In the genomic region with DNA sequence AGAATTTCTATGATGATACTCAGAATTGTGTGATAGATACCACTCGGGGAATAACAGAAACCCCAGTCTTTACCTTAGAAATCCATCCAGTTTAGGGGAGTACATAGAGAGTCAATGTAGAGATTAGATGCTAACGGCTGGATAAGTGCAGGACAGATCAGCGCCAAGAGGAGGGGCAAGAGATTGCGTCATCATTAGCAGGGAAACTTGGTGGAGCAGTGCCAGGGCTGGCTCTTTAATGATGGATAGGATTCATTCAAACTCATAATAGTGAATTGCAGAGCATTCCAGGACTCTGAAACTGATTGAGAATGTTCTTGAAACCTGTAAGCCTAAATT, we compare ENCODE assay signal across 8 mouse cellular contexts. TPM values are rescaled to one million over a fixed set of nuclear protein-coding genes. Genes with fewer than 3 reads are reported as not detected.
A peak's percentile ranks its signal among the peaks of the same experiment; 100 is the strongest.
DNase-seq lines count a peak whose midpoint lies in the region; ATAC-seq and TF ChIP-seq lines count a peak whose summit lies in the region.

No protein-coding gene starts in this region.

- no peak for TF ChIP-seq EP300 in CH12.LX (IDR thresholded peaks at IDR 0.05; ENCODE audit: low read length)

- no peak for TF ChIP-seq POLR2A in CH12.LX (IDR thresholded peaks at IDR 0.05; ENCODE audit: low read depth, low read length)
- no peak for TF ChIP-seq POLR2A in testis, adult 2 months (IDR thresholded peaks at IDR 0.05; ENCODE audit: control insufficient read depth, low read depth, low read length)

- H3K9me3 ChIP-seq in CH12.LX (replicated peaks; ENCODE audit: low read length), result no peaks in the 10 kb centered on the region
- H3K9me3 ChIP-seq in heart, embryonic 10.5 days, result no peaks in the 10 kb centered on the region
- H3K9me3 ChIP-seq in kidney, embryonic 14.5 days (ENCODE audit: control insufficient read depth, low read length), result no peaks in the 10 kb centered on the region
- H3K9me3 ChIP-seq in limb, embryonic 15.5 days, result no peaks in the 10 kb centered on the region
- H3K9me3 ChIP-seq in midbrain, embryonic 14.5 days (ENCODE audit: control insufficient read depth, low read length), result no peaks in the 10 kb centered on the region

- peaks cover 2 to 35% of the 10 kb centered on the region in 2 experiments; a peak in 3 of 4 replicates for H3K4me1 ChIP-seq in CH12.LX (ENCODE audit: control insufficient read depth in 1 of 2, insufficient read depth in 2 of 2)
- H3K4me1 ChIP-seq in heart, embryonic 10.5 days, result peaks cover 21% of the 10 kb centered on the region
- H3K4me1 ChIP-seq in kidney, embryonic 14.5 days (ENCODE audit: control insufficient read depth, insufficient read depth, low read length), result peaks cover 7% of the 10 kb centered on the region; the same call in 1 of the 2 replicates
- H3K4me1 ChIP-seq in limb, embryonic 15.5 days, result peaks cover 29% of the 10 kb centered on the region
- H3K4me1 ChIP-seq in midbrain, embryonic 14.5 days (ENCODE audit: control insufficient read depth, insufficient read depth, low read length), result peaks cover 20% of the 10 kb centered on the region
- peaks cover 4% of the 10 kb centered on the region; the same call in 1 of the 2 replicates for H3K4me1 ChIP-seq in testis, adult 2 months (ENCODE audit: control insufficient read depth, insufficient read depth, low read length)

- H3K4me2 ChIP-seq in CH12.LX (ENCODE audit: insufficient read depth, low read depth, poor library complexity, severe bottlenecking), result peak overlapping the region; percentile 53
- H3K4me2 ChIP-seq in kidney, embryonic 14.5 days (replicated peaks; ENCODE audit: low read depth, low read length), result peak overlapping the region; percentile 59
- peak overlapping the region; percentile 76 for H3K4me2 ChIP-seq in limb, embryonic 15.5 days
- peak overlapping the region; percentile 74 for H3K4me2 ChIP-seq in midbrain, embryonic 14.5 days (ENCODE audit: low read length)

- dilution Hi-C loops in CH12.LX (cut with MboI; ENCODE audit: extremely low pct_ligation_motif_present, extremely low pct_unique_long_range_greater_than_20kb, low sequenced_read_pairs), result no loop called here

- TF ChIP-seq RAD21 in CH12.LX (IDR thresholded peaks at IDR 0.05; ENCODE audit: low read depth, low read length), result no peak

- peaks cover 0 to 22% of the 10 kb centered on the region in 2 experiments for H3K36me3 ChIP-seq in CH12.LX (replicated peaks in 1 of 2; ENCODE audit: control insufficient read depth in 1 of 2, insufficient read depth in 1 of 2, low read length in 1 of 2)
- 0 out of 2 replicates have a peak, but pooled peaks cover 4% of the 10 kb centered on the region for H3K36me3 ChIP-seq in heart, embryonic 10.5 days
- no peaks in the 10 kb centered on the region for H3K36me3 ChIP-seq in kidney, embryonic 14.5 days (ENCODE audit: control insufficient read depth, insufficient read depth, low read length)
- H3K36me3 ChIP-seq in limb, embryonic 15.5 days, result no peaks in the 10 kb centered on the region
- no peaks in the 10 kb centered on the region for H3K36me3 ChIP-seq in midbrain, embryonic 14.5 days (ENCODE audit: control insufficient read depth, insufficient read depth, low read length)
- no peaks in the 10 kb centered on the region for H3K36me3 ChIP-seq in testis, adult 2 months (ENCODE audit: control insufficient read depth, insufficient read depth, low read length)

- DNase-seq in CH12.LX (ENCODE audit: extremely low read depth), result peak; percentile 56
- peak; percentile 82 to 84 for DNase-seq in adrenal gland, postnatal 36 days
- DNase-seq in heart, embryonic 10.5 days (ENCODE audit: low spot score), result no peak
- DNase-seq in midbrain, embryonic 14.5 days, result peak; percentile 79

- H3K4me3 ChIP-seq in CH12.LX (replicated peaks in 1 of 3; ENCODE audit: low read depth in 2 of 3, low read length in 2 of 3, poor library complexity in 1 of 3), result peak overlapping the region; percentile 71 to 81 (median 72)
- H3K4me3 ChIP-seq in heart, embryonic 10.5 days, result peak overlapping the region; percentile 99
- H3K4me3 ChIP-seq in kidney, embryonic 14.5 days (ENCODE audit: low read length), result peak overlapping the region; percentile 83
- H3K4me3 ChIP-seq in limb, embryonic 15.5 days, result peak overlapping the region; percentile 94
- peak overlapping the region; percentile 98 for H3K4me3 ChIP-seq in midbrain, embryonic 14.5 days (replicated peaks; ENCODE audit: low read depth, low read length)
- peak overlapping the region; percentile 87 for H3K4me3 ChIP-seq in testis, adult 2 months (ENCODE audit: control insufficient read depth, low read depth, low read length)

- 0 out of 2 replicates have a peak, but pooled peaks have one; percentile 40 for ATAC-seq in erythroblast, adult 5-6 weeks (replicated peaks; ENCODE audit: low FRiP score, poor library complexity, severe bottlenecking)
- ATAC-seq in kidney, embryonic 14.5 days (ENCODE audit: low FRiP score, low TSS enrichment), result peak; percentile 49
- peak; percentile 56; the same call in 1 of the 2 replicates for ATAC-seq in limb, embryonic 15.5 days (ENCODE audit: insufficient number of reproducible peaks, low FRiP score, low TSS enrichment, low read depth)
- ATAC-seq in midbrain, embryonic 14.5 days (ENCODE audit: low FRiP score, low TSS enrichment), result peak; percentile 56

- peak overlapping the region; percentile 90 for H3K27ac ChIP-seq in CH12.LX (ENCODE audit: insufficient read depth, low read depth)
- peak overlapping the region; percentile 99 for H3K27ac ChIP-seq in heart, embryonic 10.5 days
- peak overlapping the region; percentile 94 for H3K27ac ChIP-seq in kidney, embryonic 14.5 days (ENCODE audit: low read depth, low read length)
- peak overlapping the region; percentile 96 for H3K27ac ChIP-seq in limb, embryonic 15.5 days
- H3K27ac ChIP-seq in midbrain, embryonic 14.5 days (replicated peaks; ENCODE audit: low read depth, low read length), result peak overlapping the region; percentile 97
- peak overlapping the region; percentile 96 for H3K27ac ChIP-seq in testis, adult 2 months (ENCODE audit: control insufficient read depth, insufficient read depth, low read depth, low read length)

- peak overlapping the region; percentile 86 for H3K9ac ChIP-seq in CH12.LX (ENCODE audit: insufficient read depth, low read depth)
- peak overlapping the region; percentile 93 for H3K9ac ChIP-seq in kidney, embryonic 14.5 days (ENCODE audit: low read depth, low read length)
- peak overlapping the region; percentile 97 for H3K9ac ChIP-seq in limb, embryonic 15.5 days
- H3K9ac ChIP-seq in midbrain, embryonic 14.5 days (replicated peaks; ENCODE audit: low read length), result peak overlapping the region; percentile 95

- H3K79me2 ChIP-seq in CH12.LX (replicated peaks; ENCODE audit: control insufficient read depth, extremely low read depth, insufficient read depth, poor library complexity, severe bottlenecking), result peaks cover 42% of the 10 kb centered on the region

- TF ChIP-seq CTCF in CH12.LX (conservative IDR thresholded peaks at IDR 0.05 in 1 of 2, IDR thresholded peaks at IDR 0.05 in 1 of 2; ENCODE audit: low read depth in 2 of 2, low read length in 2 of 2), result no peak
- TF ChIP-seq CTCF in testis, adult 2 months (IDR thresholded peaks at IDR 0.05; ENCODE audit: control insufficient read depth, insufficient read depth, insufficient replicate concordance, low read depth, low read length), result no peak

- in situ Hi-C loops in CH12.LX (cut with MboI; ENCODE audit: low pct_ligation_motif_present, low pct_unique_long_range_greater_than_20kb, low sequenced_read_pairs), result no loop called here

- WGBS in heart, embryonic 10.5 days, result 4% methylated on average over 4 of the region's 4 CpGs
- 2% methylated on average over 4 of the region's 4 CpGs for WGBS in kidney, embryonic 14.5 days
- WGBS in limb, embryonic 15.5 days, result under 1% methylated on average over 4 of the region's 4 CpGs
- WGBS in midbrain, embryonic 14.5 days, result under 1% methylated on average over 4 of the region's 4 CpGs

- no peaks in the 10 kb centered on the region for H3K27me3 ChIP-seq in CH12.LX (replicated peaks)
- no peaks in the 10 kb centered on the region for H3K27me3 ChIP-seq in heart, embryonic 10.5 days (ENCODE audit: insufficient read depth, poor library complexity, severe bottlenecking)
- no peaks in the 10 kb centered on the region for H3K27me3 ChIP-seq in kidney, embryonic 14.5 days (ENCODE audit: control insufficient read depth, insufficient read depth, low read length)
- H3K27me3 ChIP-seq in limb, embryonic 15.5 days, result no peaks in the 10 kb centered on the region
- H3K27me3 ChIP-seq in midbrain, embryonic 14.5 days (ENCODE audit: control insufficient read depth, insufficient read depth, low read length), result no peaks in the 10 kb centered on the region
- H3K27me3 ChIP-seq in testis, adult 2 months (ENCODE audit: control insufficient read depth, insufficient read depth, low read length), result no peaks in the 10 kb centered on the region

RNA-seq across cellular contexts. Expression of a gene that starts 27.3 kb away (rescaled TPM):
- 94.8 and 117 TPM in 2 replicates for total RNA-seq in CH12.LX (2012; rRNA removed)
- 109 and 125 TPM in 2 replicates for total RNA-seq in CH12.LX (2014; rRNA removed)
- 122 and 130 TPM in 2 replicates for polyA plus RNA-seq in CH12.LX (2012; ENCODE audit: insufficient read length, low read depth)
- total RNA-seq in adrenal gland, postnatal 36 days (2021), result 100 to 1,000 TPM; 148 to 173 TPM
- 9.4 and 14.2 TPM in 2 replicates for total RNA-seq in erythroblast, adult 5-6 weeks (2015; ENCODE audit: low replicate concordance)
- 25.8 and 35.8 TPM in 2 replicates for total RNA-seq in erythroblast, adult 5-6 weeks (2017; ENCODE audit: low replicate concordance)
- 183 and 212 TPM in 2 replicates for polyA plus RNA-seq in heart, embryonic 10.5 days (2016; fragmentation: Nextera tagmentation; extraction: Ambion mirVana)
- 125 and 177 TPM in 2 replicates for polyA plus RNA-seq in kidney, embryonic 14.5 days (2014; fragmentation: Nextera tagmentation; extraction: Ambion mirVana)
- polyA plus RNA-seq in limb, embryonic 15.5 days (2015; fragmentation: Nextera tagmentation; extraction: Ambion mirVana), result 182 and 188 TPM in 2 replicates
- 291 and 338 TPM in 2 replicates for polyA plus RNA-seq in midbrain, embryonic 14.5 days (2014; fragmentation: Nextera tagmentation; extraction: Ambion mirVana)
- polyA plus RNA-seq in testis, adult 2 months (2012; rRNA removed), result 210 and 246 TPM in 2 replicates

RNA-seq across cellular contexts. Expression of a gene that starts 27.4 kb away (rescaled TPM):
- total RNA-seq in CH12.LX (2012; rRNA removed) (17.4 and 21.4 TPM in 2 replicates), CH12.LX (2014; rRNA removed) (13.6 and 14.9 TPM in 2 replicates)
- 28.0 and 29.8 TPM in 2 replicates for polyA plus RNA-seq in CH12.LX (2012; ENCODE audit: insufficient read length, low read depth)
- total RNA-seq in adrenal gland, postnatal 36 days (2021), result 10 to 100 TPM; 55.1 to 60.0 TPM
- 7.9 and 9.4 TPM in 2 replicates for total RNA-seq in erythroblast, adult 5-6 weeks (2015; ENCODE audit: low replicate concordance)
- 2.5 and 4.5 TPM in 2 replicates for total RNA-seq in erythroblast, adult 5-6 weeks (2017; ENCODE audit: low replicate concordance)
- 6.4 and 8.0 TPM in 2 replicates for polyA plus RNA-seq in heart, embryonic 10.5 days (2016; fragmentation: Nextera tagmentation; extraction: Ambion mirVana)
- polyA plus RNA-seq in kidney, embryonic 14.5 days (2014; fragmentation: Nextera tagmentation; extraction: Ambion mirVana), result 10.1 and 11.2 TPM in 2 replicates
- 10.6 and 11.8 TPM in 2 replicates for polyA plus RNA-seq in limb, embryonic 15.5 days (2015; fragmentation: Nextera tagmentation; extraction: Ambion mirVana)
- 10.3 and 11.4 TPM in 2 replicates for polyA plus RNA-seq in midbrain, embryonic 14.5 days (2014; fragmentation: Nextera tagmentation; extraction: Ambion mirVana)
- polyA plus RNA-seq in testis, adult 2 months (2012; rRNA removed), result 30.1 and 30.4 TPM in 2 replicates

RNA-seq across cellular contexts. Expression of a gene that starts 30.1 kb away (rescaled TPM):
- total RNA-seq in CH12.LX (2012; rRNA removed) (41.0 and 47.8 TPM in 2 replicates), CH12.LX (2014; rRNA removed) (36.4 and 38.9 TPM in 2 replicates)
- polyA plus RNA-seq in CH12.LX (2012; ENCODE audit: insufficient read length, low read depth), result 110 and 143 TPM in 2 replicates
- total RNA-seq in adrenal gland, postnatal 36 days (2021), result 100 to 1,000 TPM; 161 to 261 TPM
- total RNA-seq in erythroblast, adult 5-6 weeks (2015; ENCODE audit: low replicate concordance), result 57.8 and 62.9 TPM in 2 replicates
- 111 and 174 TPM in 2 replicates for total RNA-seq in erythroblast, adult 5-6 weeks (2017; ENCODE audit: low replicate concordance)
- polyA plus RNA-seq in heart, embryonic 10.5 days (2016; fragmentation: Nextera tagmentation; extraction: Ambion mirVana), result 37.0 and 37.2 TPM in 2 replicates
- 26.8 and 42.3 TPM in 2 replicates for polyA plus RNA-seq in kidney, embryonic 14.5 days (2014; fragmentation: Nextera tagmentation; extraction: Ambion mirVana)
- 50.6 and 66.1 TPM in 2 replicates for polyA plus RNA-seq in limb, embryonic 15.5 days (2015; fragmentation: Nextera tagmentation; extraction: Ambion mirVana)
- polyA plus RNA-seq in midbrain, embryonic 14.5 days (2014; fragmentation: Nextera tagmentation; extraction: Ambion mirVana), result 40.3 and 40.5 TPM in 2 replicates
- polyA plus RNA-seq in testis, adult 2 months (2012; rRNA removed), result 350 and 414 TPM in 2 replicates

RNA-seq across cellular contexts. Expression of a gene that starts 49.3 kb away (rescaled TPM):
- 0.46 and 0.59 TPM in 2 replicates for total RNA-seq in CH12.LX (2012; rRNA removed)
- total RNA-seq in CH12.LX (2014; rRNA removed), result 0.28 TPM in 1 of 2 replicates, not detected in the other
- polyA plus RNA-seq in CH12.LX (2012; ENCODE audit: insufficient read length, low read depth), result 1.6 and 2.3 TPM in 2 replicates
- total RNA-seq in adrenal gland, postnatal 36 days (2021), result 100 to 1,000 TPM in 1 of 2 experiments, 10 to 100 TPM in 1; 90.4 to 182 TPM
- total RNA-seq in erythroblast, adult 5-6 weeks (2015; ENCODE audit: low replicate concordance), result 1.5 TPM in 1 of 2 replicates, not detected in the other
- 3.1 TPM in 1 of 2 replicates, not detected in the other for total RNA-seq in erythroblast, adult 5-6 weeks (2017; ENCODE audit: low replicate concordance)
- polyA plus RNA-seq in heart, embryonic 10.5 days (2016; fragmentation: Nextera tagmentation; extraction: Ambion mirVana), result 303 and 413 TPM in 2 replicates
- polyA plus RNA-seq in kidney, embryonic 14.5 days (2014; fragmentation: Nextera tagmentation; extraction: Ambion mirVana), result 31.5 and 35.9 TPM in 2 replicates
- polyA plus RNA-seq in limb, embryonic 15.5 days (2015; fragmentation: Nextera tagmentation; extraction: Ambion mirVana), result 26.6 and 33.1 TPM in 2 replicates
- 1.6 and 3.3 TPM in 2 replicates for polyA plus RNA-seq in midbrain, embryonic 14.5 days (2014; fragmentation: Nextera tagmentation; extraction: Ambion mirVana)
- 18.3 and 49.8 TPM in 2 replicates for polyA plus RNA-seq in testis, adult 2 months (2012; rRNA removed)
